Mouse (Mus musculus) erythroblast, embryonic 14.5 days (primary cell): Measurements from ENCODE around the gene Klhl6. TPM values are rescaled to one million over a fixed set of nuclear protein-coding genes. Genes with fewer than 3 reads are reported as not detected.

Experiments
- H3K27me3 ChIP-seq: 2 replicates; pipeline ENCODE4 v1.6.1; 2012; ENCODE audit warnings: inconsistent platforms; ENCODE audit not compliant: control insufficient read depth
- H3K36me3 ChIP-seq: 2 replicates; pipeline ENCODE4 v1.6.1; 2012; ENCODE audit warnings: mild to moderate bottlenecking, inconsistent platforms; ENCODE audit not compliant: control insufficient read depth
- H3K4me1 ChIP-seq: 2 replicates; pipeline ENCODE4 v1.6.1; 2012; ENCODE audit warnings: inconsistent platforms; ENCODE audit not compliant: control insufficient read depth
- H3K4me3 ChIP-seq: replicated peaks from 2 replicates; pipeline ENCODE3; 2012; ENCODE audit warnings: moderate library complexity, mild to moderate bottlenecking, inconsistent platforms
- H3K9me3 ChIP-seq: 2 replicates; pipeline ENCODE4 v1.6.1; 2012; ENCODE audit warnings: low read length, inconsistent platforms, mixed read lengths; ENCODE audit not compliant: control insufficient read depth
- GATA1 ChIP-seq: IDR thresholded peaks from 2 replicates; pipeline ENCODE4 v1.6.1; 2012; ENCODE audit warnings: low read length, inconsistent platforms, mixed read lengths
- TAL1 ChIP-seq: IDR thresholded peaks from 3 replicates; pipeline ENCODE4 v1.6.1; 2012; ENCODE audit warnings: low read length, inconsistent platforms, mixed read lengths
- polyA plus RNA-seq: library from polyadenylated mRNA; stranded (reverse); fragments of >175 nt; gene quantifications from 2 replicates; pipeline ENCODE4 v1.2.3, GENCODE M21; 2012

The Klhl6 gene
- polyA plus RNA-seq, 1 experiment = not detected

- no peak for TF ChIP-seq TAL1
- TF ChIP-seq GATA1 = no peak
- no peak overlapping the region for H3K4me3 ChIP-seq
- no peaks in the 10 kb centered on the region for H3K36me3 ChIP-seq
- H3K27me3 ChIP-seq = no peaks in the 10 kb centered on the region
- no peaks in the 10 kb centered on the region for H3K4me1 ChIP-seq
- H3K9me3 ChIP-seq = no peaks in the 10 kb centered on the region
Observed at GRCm38 (mm10) chr16:19961070-19961469, 21.8 kb downstream of the Klhl6 start.

- Histone ChIP-seq H3K36me3 (no peaks in the 10 kb centered on the region), H3K4me3 (no peak overlapping the region), H3K4me1 (no peaks in the 10 kb centered on the region), H3K27me3 (no peaks in the 10 kb centered on the region), H3K9me3 (no peaks in the 10 kb centered on the region)
- TF ChIP-seq TAL1 (no peak), GATA1 (no peak)
Observed at GRCm38 (mm10) chr16:19960407-19961058, 22.3 kb downstream of the Klhl6 start.

- no peaks in the 10 kb centered on the region for H3K27me3 ChIP-seq
- no peak overlapping the region for H3K4me3 ChIP-seq
- no peaks in the 10 kb centered on the region for H3K36me3 ChIP-seq
- H3K4me1 ChIP-seq = no peaks in the 10 kb centered on the region
- no peak for TF ChIP-seq TAL1
- no peak for TF ChIP-seq GATA1
- H3K9me3 ChIP-seq = no peaks in the 10 kb centered on the region
Observed at GRCm38 (mm10) chr16:19957051-19957450, 25.8 kb downstream of the Klhl6 start.

- Histone ChIP-seq H3K36me3 (no peaks in the 10 kb centered on the region), H3K27me3 (no peaks in the 10 kb centered on the region), H3K4me1 (no peaks in the 10 kb centered on the region), H3K4me3 (no peak overlapping the region), H3K9me3 (no peaks in the 10 kb centered on the region)
- TF ChIP-seq TAL1 (no peak), GATA1 (no peak)
Observed at GRCm38 (mm10) chr16:19947336-19947735, 35.5 kb downstream of the Klhl6 start.

GRCm38 (mm10) chr16:19946578-19947298 is 36.1 kb downstream of the Klhl6 start:
- no peaks in the 10 kb centered on the region for H3K9me3 ChIP-seq
- no peaks in the 10 kb centered on the region for H3K4me1 ChIP-seq
- no peaks in the 10 kb centered on the region for H3K36me3 ChIP-seq
- no peaks in the 10 kb centered on the region for H3K27me3 ChIP-seq
- TF ChIP-seq TAL1 (no peak), GATA1 (no peak)
- H3K4me3 ChIP-seq = no peak overlapping the region

- Histone ChIP-seq H3K9me3 (no peaks in the 10 kb centered on the region), H3K4me1 (no peaks in the 10 kb centered on the region), H3K4me3 (no peak overlapping the region), H3K27me3 (no peaks in the 10 kb centered on the region), H3K36me3 (no peaks in the 10 kb centered on the region)
- TF ChIP-seq TAL1 (no peak), GATA1 (no peak)
Observed at GRCm38 (mm10) chr16:19920823-19921222, 62.0 kb downstream of the Klhl6 start.

- Histone ChIP-seq H3K36me3 (no peaks in the 10 kb centered on the region), H3K4me1 (no peaks in the 10 kb centered on the region)
- TF ChIP-seq GATA1 (no peak), TAL1 (no peak)
Observed at GRCm38 (mm10) chr16:19918286-19918685, 64.6 kb downstream of the Klhl6 start.

GRCm38 (mm10) chr16:19912582-19912981 is 70.3 kb downstream of the Klhl6 start:
- H3K4me3 ChIP-seq = no peak overlapping the region
- no peaks in the 10 kb centered on the region for H3K27me3 ChIP-seq
- TF ChIP-seq GATA1 = no peak
- no peak for TF ChIP-seq TAL1
- no peaks in the 10 kb centered on the region for H3K36me3 ChIP-seq
- H3K9me3 ChIP-seq = no peaks in the 10 kb centered on the region
- no peaks in the 10 kb centered on the region for H3K4me1 ChIP-seq

More at GRCm38 (mm10) chr16:19918286-19918685, 64.6 kb downstream of the Klhl6 start:
- H3K27me3 ChIP-seq = no peaks in the 10 kb centered on the region
- H3K9me3 ChIP-seq = no peaks in the 10 kb centered on the region
- H3K4me3 ChIP-seq = no peak overlapping the region

- no peak for TF ChIP-seq TAL1
- no peak for TF ChIP-seq GATA1
- Histone ChIP-seq H3K27me3 (no peaks in the 10 kb centered on the region), H3K4me1 (peaks cover 3% of the 10 kb centered on the region; the same call in 1 of the 2 replicates)
Observed at GRCm38 (mm10) chr16:19908291-19908690, 74.5 kb downstream of the Klhl6 start.

More at GRCm38 (mm10) chr16:19908291-19908690, 74.5 kb downstream of the Klhl6 start:
- Histone ChIP-seq H3K36me3 (no peaks in the 10 kb centered on the region), H3K9me3 (no peaks in the 10 kb centered on the region), H3K4me3 (no peak overlapping the region)
